Mouse (Mus musculus): ENCODE results near the gene Vav3. TPM values are rescaled to one million over a fixed set of nuclear protein-coding genes. Genes with fewer than 3 reads are reported as not detected.
"Not testable (repeated sequence)": the region's sequence is repeated elsewhere in the genome, so short reads cannot be mapped to it uniquely, and the experiment has no call there.

The Vav3 gene
- polyA plus RNA-seq, 1 experiment from 2014 or later: 18.9 TPM

DNA sequence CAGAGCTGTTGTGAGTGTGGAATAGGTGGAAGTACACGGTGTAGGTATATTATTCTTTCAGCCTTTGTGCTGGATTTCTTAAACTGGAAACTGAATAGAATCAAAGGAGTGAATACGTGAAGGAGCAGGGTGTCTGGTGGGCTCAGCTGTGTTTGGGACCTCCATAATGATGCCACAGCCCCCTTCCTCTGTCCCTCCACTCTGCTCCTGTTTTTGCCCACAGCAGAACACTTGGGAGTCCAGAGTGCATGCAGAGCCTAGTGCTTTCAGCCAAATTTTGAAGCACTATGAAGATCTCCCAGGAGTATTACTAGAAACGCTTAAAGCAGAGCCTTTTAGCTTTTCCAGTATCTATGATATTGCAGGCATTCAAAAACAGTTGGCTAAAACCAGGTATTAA is 80.0 kb downstream of the Vav3 start:
- no peak for ATAC-seq
- Histone ChIP-seq H3K27ac (ENCODE audit: low read length) (no peak overlapping the region), H3K36me3 (ENCODE audit: control insufficient read depth, insufficient read depth, low read length) (no peaks in the 10 kb centered on the region), H3K9ac (ENCODE audit: low read depth, low read length) (no peak overlapping the region), H3K27me3 (replicated peaks; ENCODE audit: control insufficient read depth, insufficient read depth, low read length) (no peaks in the 10 kb centered on the region), H3K9me3 (ENCODE audit: control insufficient read depth, low read length) (no peaks in the 10 kb centered on the region), H3K4me1 (ENCODE audit: control insufficient read depth, insufficient read depth, low read length) (no peaks in the 10 kb centered on the region), H3K4me2 (ENCODE audit: low read depth, low read length) (no peak overlapping the region), H3K4me3 (ENCODE audit: low read length) (no peak overlapping the region)
- WGBS: 73% methylated on average over 3 of the region's 3 CpGs

DNA sequence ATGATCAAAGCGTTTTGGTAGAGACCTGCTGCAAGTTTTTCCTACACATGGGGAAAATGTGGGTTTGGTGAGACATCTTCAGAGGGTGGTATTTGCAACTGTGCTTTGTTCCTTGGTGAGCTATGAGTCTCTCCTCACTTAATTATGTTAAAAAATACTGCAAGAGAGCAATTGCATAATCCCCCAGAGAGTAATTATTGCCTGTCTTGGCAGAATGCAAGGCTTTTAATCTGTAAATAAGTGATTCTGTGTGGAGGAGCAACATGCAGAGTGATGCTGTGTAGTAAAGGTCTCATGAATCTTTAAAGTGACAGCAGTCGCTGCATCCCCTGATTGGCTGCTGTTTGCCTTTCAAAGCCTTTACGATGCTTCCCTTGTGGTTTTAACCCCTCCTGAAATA is 80.6 kb downstream of the Vav3 start:
- Histone ChIP-seq H3K4me1 (ENCODE audit: control insufficient read depth, insufficient read depth, low read length) (no peaks in the 10 kb centered on the region), H3K9me3 (ENCODE audit: control insufficient read depth, low read length) (no peaks in the 10 kb centered on the region), H3K36me3 (ENCODE audit: control insufficient read depth, insufficient read depth, low read length) (no peaks in the 10 kb centered on the region), H3K4me2 (ENCODE audit: low read depth, low read length) (no peak overlapping the region), H3K9ac (ENCODE audit: low read depth, low read length) (no peak overlapping the region), H3K27ac (ENCODE audit: low read length) (no peak overlapping the region), H3K4me3 (ENCODE audit: low read length) (no peak overlapping the region), H3K27me3 (replicated peaks; ENCODE audit: control insufficient read depth, insufficient read depth, low read length) (no peaks in the 10 kb centered on the region)
- WGBS: 43% methylated on average over 3 of the region's 3 CpGs
- no peak for ATAC-seq

DNA sequence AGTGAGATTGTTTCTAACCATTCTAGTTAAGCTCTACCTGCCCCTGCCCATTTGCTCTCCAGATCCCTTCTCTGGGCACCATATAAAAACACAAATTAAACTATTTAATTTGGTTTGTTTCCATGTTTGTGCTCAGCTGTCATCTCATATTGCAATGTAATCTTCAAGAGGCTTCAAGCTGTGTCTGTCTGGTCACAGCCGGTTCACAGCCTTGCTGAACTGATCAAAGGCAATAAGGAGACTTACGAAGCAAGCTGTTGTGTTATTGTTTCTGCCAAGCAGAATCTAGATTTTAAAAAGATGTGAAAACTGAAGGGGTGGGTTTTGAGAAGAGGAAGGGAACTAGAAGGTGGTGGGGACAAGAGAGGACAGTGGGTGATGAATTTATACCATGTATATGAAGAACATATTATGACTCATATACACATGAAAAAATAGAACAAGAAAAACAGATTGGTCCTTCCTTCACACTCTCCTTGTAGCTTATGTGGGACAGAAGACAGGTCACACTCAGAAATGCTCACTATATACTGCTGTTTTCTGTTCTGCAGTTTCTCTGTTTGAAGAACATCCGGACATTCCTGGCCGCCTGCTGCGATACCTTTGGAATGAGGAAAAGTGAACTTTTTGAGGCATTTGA is 83.1 kb downstream of the Vav3 start:
- ATAC-seq: no peak
- 83% methylated on average over 5 of the region's 5 CpGs for whole genome bisulfite sequencing
- no peak overlapping the region for H3K9ac ChIP-seq (ENCODE audit: low read depth, low read length)

DNA sequence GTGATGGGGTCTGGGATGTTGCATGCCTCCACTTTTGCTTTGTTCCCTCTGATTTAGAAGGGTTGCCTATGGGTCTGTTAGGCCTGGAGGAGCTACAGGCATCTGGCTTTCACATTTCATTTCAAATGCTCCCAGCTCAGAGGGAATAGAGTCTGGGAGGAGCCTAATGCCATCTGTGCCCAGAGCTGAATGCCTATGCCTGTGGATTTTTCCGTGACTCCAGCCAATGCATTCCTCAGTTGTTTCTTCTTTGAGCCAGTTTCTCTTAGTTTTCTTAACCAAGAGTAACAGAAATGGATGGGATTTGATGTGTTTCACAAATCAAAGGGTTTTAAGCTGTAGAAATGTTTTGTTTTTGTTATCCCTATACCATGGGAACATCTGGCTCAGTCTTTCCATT is 90.8 kb downstream of the Vav3 start:
- no peak for ATAC-seq
- Histone ChIP-seq H3K27ac (ENCODE audit: low read length) (no peak overlapping the region), H3K9ac (ENCODE audit: low read depth, low read length) (no peak overlapping the region), H3K9me3 (ENCODE audit: control insufficient read depth, low read length) (no peaks in the 10 kb centered on the region), H3K4me3 (ENCODE audit: low read length) (no peak overlapping the region), H3K27me3 (replicated peaks; ENCODE audit: control insufficient read depth, insufficient read depth, low read length) (no peaks in the 10 kb centered on the region), H3K4me1 (ENCODE audit: control insufficient read depth, insufficient read depth, low read length) (no peaks in the 10 kb centered on the region), H3K4me2 (ENCODE audit: low read depth, low read length) (no peak overlapping the region), H3K36me3 (ENCODE audit: control insufficient read depth, insufficient read depth, low read length) (no peaks in the 10 kb centered on the region)
- WGBS: 72% methylated on average over 1 of the region's 1 CpGs

More for the DNA sequence above, 83.1 kb downstream of the Vav3 start:
- no peak overlapping the region for H3K4me3 ChIP-seq (ENCODE audit: low read length)
- no peaks in the 10 kb centered on the region for H3K4me1 ChIP-seq (ENCODE audit: control insufficient read depth, insufficient read depth, low read length)
- H3K9me3 ChIP-seq (ENCODE audit: control insufficient read depth, low read length): no peaks in the 10 kb centered on the region
- no peaks in the 10 kb centered on the region for H3K36me3 ChIP-seq (ENCODE audit: control insufficient read depth, insufficient read depth, low read length)
- H3K27ac ChIP-seq (ENCODE audit: low read length): no peak overlapping the region
- H3K4me2 ChIP-seq (ENCODE audit: low read depth, low read length): no peak overlapping the region
- no peaks in the 10 kb centered on the region for H3K27me3 ChIP-seq (replicated peaks; ENCODE audit: control insufficient read depth, insufficient read depth, low read length)

DNA sequence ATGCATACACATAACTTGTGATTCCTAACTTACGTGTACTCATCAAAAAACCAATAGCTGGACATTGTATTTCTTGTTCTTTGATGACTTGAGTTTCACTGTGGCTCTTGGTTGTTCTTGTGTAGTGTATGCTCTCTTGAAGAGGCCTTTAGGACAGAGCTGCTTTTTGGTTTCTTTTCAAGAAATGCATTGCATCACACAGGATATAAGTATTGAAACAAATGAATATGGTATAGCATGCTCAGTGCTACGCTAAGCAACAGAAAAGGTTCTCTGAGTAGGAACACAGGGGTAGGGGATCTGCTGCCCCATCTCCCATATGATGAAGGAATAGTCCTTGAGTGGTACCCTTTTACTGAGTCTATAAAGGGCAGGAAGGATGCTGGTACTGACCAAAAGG is 98.1 kb downstream of the Vav3 start:
- Histone ChIP-seq H3K36me3 (ENCODE audit: control insufficient read depth, insufficient read depth, low read length) (no peaks in the 10 kb centered on the region), H3K4me2 (ENCODE audit: low read depth, low read length) (no peak overlapping the region), H3K9me3 (ENCODE audit: control insufficient read depth, low read length) (no peaks in the 10 kb centered on the region), H3K4me3 (ENCODE audit: low read length) (no peak overlapping the region), H3K4me1 (ENCODE audit: control insufficient read depth, insufficient read depth, low read length) (no peaks in the 10 kb centered on the region), H3K27me3 (replicated peaks; ENCODE audit: control insufficient read depth, insufficient read depth, low read length) (no peaks in the 10 kb centered on the region), H3K27ac (ENCODE audit: low read length) (no peak overlapping the region), H3K9ac (ENCODE audit: low read depth, low read length) (no peak overlapping the region)
- 90% methylated on average over 2 of the region's 2 CpGs for WGBS
- no peak for ATAC-seq

DNA sequence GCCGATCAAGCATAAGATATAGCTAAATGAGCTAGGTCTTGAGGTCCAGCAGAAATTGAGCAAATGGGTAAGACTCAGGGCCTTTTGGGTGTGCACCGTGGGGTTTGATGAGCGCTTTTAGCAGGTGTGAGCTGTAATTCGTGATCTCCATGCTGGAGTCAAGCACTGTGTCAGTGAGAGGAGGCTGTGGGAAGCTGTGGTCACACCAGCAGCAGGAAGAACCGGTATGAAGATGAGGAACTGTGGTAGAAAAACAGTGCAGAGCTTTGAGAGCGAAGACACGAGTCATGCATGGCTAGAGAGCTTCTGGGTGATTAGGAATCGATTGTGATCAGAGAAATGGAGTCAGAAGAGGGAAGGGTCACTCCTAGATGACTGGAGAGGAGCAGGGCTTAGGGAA is 98.8 kb downstream of the Vav3 start:
- Histone ChIP-seq H3K36me3 (ENCODE audit: control insufficient read depth, insufficient read depth, low read length) (no peaks in the 10 kb centered on the region), H3K9ac (ENCODE audit: low read depth, low read length) (no peak overlapping the region), H3K9me3 (ENCODE audit: control insufficient read depth, low read length) (no peaks in the 10 kb centered on the region), H3K4me1 (ENCODE audit: control insufficient read depth, insufficient read depth, low read length) (no peaks in the 10 kb centered on the region), H3K27ac (ENCODE audit: low read length) (no peak overlapping the region), H3K4me3 (ENCODE audit: low read length) (no peak overlapping the region), H3K27me3 (replicated peaks; ENCODE audit: control insufficient read depth, insufficient read depth, low read length) (no peaks in the 10 kb centered on the region), H3K4me2 (ENCODE audit: low read depth, low read length) (no peak overlapping the region)
- 84% methylated on average over 8 of the region's 8 CpGs for WGBS
- no peak for ATAC-seq

DNA sequence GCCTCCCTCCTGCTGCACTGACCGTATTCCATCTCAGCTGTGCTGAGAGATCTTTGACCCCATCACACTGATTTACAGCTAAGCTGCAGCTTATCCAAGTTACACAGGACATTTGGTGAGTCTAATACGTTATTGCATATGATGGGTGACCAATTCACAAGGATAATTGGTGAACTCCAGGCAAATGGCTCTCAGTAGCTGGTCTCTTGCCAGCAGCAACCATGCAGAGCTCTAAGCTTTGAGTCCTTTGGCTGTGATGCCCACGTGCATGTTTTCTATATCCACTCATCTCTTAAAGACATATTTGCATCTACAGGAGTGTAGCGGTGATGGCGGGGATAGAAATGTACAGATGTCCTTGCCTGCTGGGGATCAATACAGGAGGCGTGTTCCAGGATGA is 99.5 kb downstream of the Vav3 start:
- no peak overlapping the region for H3K9ac ChIP-seq (ENCODE audit: low read depth, low read length)
- 67% methylated on average over 6 of the region's 6 CpGs for WGBS
- H3K27ac ChIP-seq (ENCODE audit: low read length): no peak overlapping the region
- H3K4me1 ChIP-seq (ENCODE audit: control insufficient read depth, insufficient read depth, low read length): no peaks in the 10 kb centered on the region
- H3K4me2 ChIP-seq (ENCODE audit: low read depth, low read length): no peak overlapping the region
- no peaks in the 10 kb centered on the region for H3K36me3 ChIP-seq (ENCODE audit: control insufficient read depth, insufficient read depth, low read length)
- no peak overlapping the region for H3K4me3 ChIP-seq (ENCODE audit: low read length)
- no peak for ATAC-seq
- H3K9me3 ChIP-seq (ENCODE audit: control insufficient read depth, low read length): no peaks in the 10 kb centered on the region
- no peaks in the 10 kb centered on the region for H3K27me3 ChIP-seq (replicated peaks; ENCODE audit: control insufficient read depth, insufficient read depth, low read length)

DNA sequence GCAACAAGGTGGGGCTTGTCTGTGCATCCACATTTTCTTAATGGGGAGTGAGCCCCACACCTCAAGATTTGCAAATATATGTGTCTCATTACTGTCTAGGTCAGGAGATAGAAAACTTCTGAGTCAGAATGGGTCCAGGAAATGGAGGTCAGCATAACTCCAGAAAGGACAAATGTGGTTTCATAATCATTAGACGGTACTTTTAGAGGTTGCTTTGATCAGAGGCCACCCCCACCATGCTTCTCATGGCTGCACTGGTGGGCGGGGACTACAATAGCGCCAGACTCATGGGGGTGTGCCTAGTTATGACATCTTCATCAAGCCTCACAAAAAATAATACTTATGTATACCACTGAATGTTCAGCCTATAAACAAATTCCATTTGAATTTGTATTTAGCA is 103.6 kb downstream of the Vav3 start:
- Histone ChIP-seq H3K36me3 (ENCODE audit: control insufficient read depth, insufficient read depth, low read length) (no peaks in the 10 kb centered on the region), H3K9me3 (ENCODE audit: control insufficient read depth, low read length) (no peaks in the 10 kb centered on the region), H3K4me1 (ENCODE audit: control insufficient read depth, insufficient read depth, low read length) (no peaks in the 10 kb centered on the region), H3K27me3 (replicated peaks; ENCODE audit: control insufficient read depth, insufficient read depth, low read length) (no peaks in the 10 kb centered on the region), H3K27ac (ENCODE audit: low read length) (no peak overlapping the region), H3K9ac (ENCODE audit: low read depth, low read length) (no peak overlapping the region), H3K4me3 (ENCODE audit: low read length) (no peak overlapping the region), H3K4me2 (ENCODE audit: low read depth, low read length) (no peak overlapping the region)
- WGBS: 80% methylated on average over 3 of the region's 3 CpGs
- no peak for ATAC-seq

DNA sequence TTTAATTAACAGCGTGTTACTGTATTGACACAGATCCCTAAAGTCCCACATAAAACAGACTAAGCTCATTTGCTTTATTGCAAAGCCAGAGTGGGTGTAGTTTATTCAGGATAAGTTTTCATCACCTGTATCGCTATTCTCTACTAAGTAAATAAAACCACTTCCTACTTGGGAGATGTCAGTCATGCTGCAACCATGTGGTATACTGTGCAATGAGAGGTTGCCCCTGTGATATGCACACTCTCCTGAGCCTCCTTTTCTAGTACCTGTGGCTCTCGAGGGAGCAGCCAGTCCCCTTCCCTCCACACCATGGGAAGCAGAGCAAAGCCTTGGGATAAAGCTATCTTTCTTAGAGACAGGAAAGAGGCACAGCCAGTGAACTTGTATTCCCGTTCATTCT is 106.5 kb downstream of the Vav3 start:
- Histone ChIP-seq H3K4me3 (ENCODE audit: low read length) (no peak overlapping the region), H3K27ac (ENCODE audit: low read length) (no peak overlapping the region), H3K27me3 (replicated peaks; ENCODE audit: control insufficient read depth, insufficient read depth, low read length) (no peaks in the 10 kb centered on the region), H3K36me3 (ENCODE audit: control insufficient read depth, insufficient read depth, low read length) (no peaks in the 10 kb centered on the region), H3K4me2 (ENCODE audit: low read depth, low read length) (no peak overlapping the region), H3K9ac (ENCODE audit: low read depth, low read length) (no peak overlapping the region), H3K9me3 (ENCODE audit: control insufficient read depth, low read length) (no peaks in the 10 kb centered on the region), H3K4me1 (ENCODE audit: control insufficient read depth, insufficient read depth, low read length) (no peaks in the 10 kb centered on the region)
- 65% methylated on average over 4 of the region's 4 CpGs for WGBS
- ATAC-seq: no peak

DNA sequence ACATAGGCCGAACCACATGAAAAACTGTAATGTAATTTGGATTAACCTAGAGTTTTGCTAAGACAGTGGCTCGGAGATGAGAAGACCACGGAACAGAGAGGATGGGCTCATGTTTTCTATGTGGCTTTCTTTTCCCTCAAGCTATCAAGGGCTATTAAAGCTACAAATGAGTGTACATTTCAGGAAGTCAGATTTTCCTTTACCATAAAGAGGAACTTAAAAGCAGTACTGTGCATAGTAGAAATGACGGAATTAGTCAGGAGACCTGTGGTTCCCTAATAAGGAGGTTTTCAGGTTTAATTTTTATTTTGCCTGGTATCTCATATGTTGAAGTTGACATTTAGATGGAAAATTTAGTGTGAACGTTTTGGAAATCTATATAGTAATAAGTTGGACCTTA is 107.8 kb downstream of the Vav3 start:
- H3K9me3 ChIP-seq (ENCODE audit: control insufficient read depth, low read length); H3K9ac ChIP-seq (ENCODE audit: low read depth, low read length); H3K36me3 ChIP-seq (ENCODE audit: control insufficient read depth, insufficient read depth, low read length); H3K4me2 ChIP-seq (ENCODE audit: low read depth, low read length); H3K27me3 ChIP-seq (replicated peaks; ENCODE audit: control insufficient read depth, insufficient read depth, low read length); H3K4me1 ChIP-seq (ENCODE audit: control insufficient read depth, insufficient read depth, low read length); H3K27ac ChIP-seq (ENCODE audit: low read length); ATAC-seq; H3K4me3 ChIP-seq (ENCODE audit: low read length): not testable (repeated sequence)
- 83% methylated on average over 5 of the region's 5 CpGs for WGBS
